Comparison of ENCODE assay signal across 12 mouse cellular contexts in the genomic region with DNA sequence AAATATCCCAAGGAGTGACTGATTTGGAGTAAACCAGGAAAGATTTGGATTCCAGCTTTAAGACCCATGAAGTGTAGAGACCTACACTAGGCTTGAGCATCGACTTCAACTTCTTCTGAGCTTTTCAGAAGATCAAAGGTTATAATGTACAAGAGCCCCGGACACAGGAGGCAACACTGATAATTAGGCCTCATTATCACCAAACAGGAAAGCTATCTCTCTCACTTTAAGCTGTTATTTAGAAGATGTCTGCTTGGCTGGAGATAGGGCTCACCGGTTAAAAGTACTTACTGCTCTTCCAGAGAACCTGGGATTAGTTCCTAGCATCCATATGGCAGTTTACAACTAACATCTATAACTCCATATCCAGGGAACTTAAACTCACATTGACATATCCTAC. TPM values are rescaled to one million over a fixed set of nuclear protein-coding genes. Genes with fewer than 3 reads are reported as not detected.
"Had no signal": no experiment of that assay in that cellular context is flagged by ENCODE, and none has a peak within 500 bp of the region (broad histone marks: within the 10 kb centered on the region; RNA-seq: fewer than 3 reads in every experiment).

No protein-coding gene starts in this region.

- ATAC-seq: intestine, postnatal 0 days had no signal

- H3K9me3 ChIP-seq: limb, embryonic 13.5 days; midbrain, embryonic 10.5 days; neural tube, embryonic 15.5 days had no signal

- H3K4me3 ChIP-seq: layer of hippocampus, adult 2 months; limb, embryonic 13.5 days; midbrain, embryonic 10.5 days; myocyte; neural tube, embryonic 15.5 days had no signal

- DNase-seq: kidney, adult 8-10 months; kidney, postnatal 25 days; left cerebral cortex, postnatal 4 days; lung, adult 18-20 months; midbrain, embryonic 14.5 days had no signal

- H3K9ac ChIP-seq: limb, embryonic 13.5 days; neural tube, embryonic 15.5 days had no signal

- H3K27me3 ChIP-seq: neural tube, embryonic 15.5 days had no signal

- H3K36me3 ChIP-seq: midbrain, embryonic 10.5 days; neural tube, embryonic 15.5 days had no signal

- H3K4me2 ChIP-seq: limb, embryonic 13.5 days; neural tube, embryonic 15.5 days had no signal

- H3K27ac ChIP-seq: layer of hippocampus, adult 2 months; limb, embryonic 13.5 days; midbrain, embryonic 10.5 days; neural tube, embryonic 15.5 days; stomach, postnatal 0 days had no signal

RNA-seq across cellular contexts. Expression of a gene that starts 39.1 kb away (rescaled TPM):
- polyA plus RNA-seq: myocyte had no signal
